Mouse (Mus musculus): ENCODE data around the gene Xylt1. TPM values are rescaled to one million over a fixed set of nuclear protein-coding genes. Genes with fewer than 3 reads are reported as not detected.

The Xylt1 gene
- polyA plus RNA-seq, 1 experiment from 2014 or later, result 0.75 TPM

DNA sequence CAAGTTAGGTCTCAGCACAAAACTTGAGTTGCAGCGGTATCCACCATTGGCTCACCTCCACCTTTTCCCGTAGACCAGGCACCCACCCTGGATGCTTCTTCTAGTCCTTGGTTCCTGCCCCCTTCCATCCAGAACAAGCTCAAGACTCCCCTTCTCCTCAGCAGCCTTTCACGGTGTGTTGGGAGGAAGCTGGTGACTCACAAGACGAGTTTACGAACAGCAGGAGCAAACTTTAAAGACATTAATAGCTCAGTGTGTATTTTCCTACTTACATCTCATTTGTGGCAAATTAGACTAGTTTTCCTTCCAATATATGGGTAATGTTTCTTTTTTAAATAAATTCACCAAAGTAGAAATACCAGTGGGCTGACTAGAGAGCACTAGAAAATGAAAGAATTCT, 110.7 kb downstream of the Xylt1 start:
- H3K9ac ChIP-seq (ENCODE audit: low read length), result no peak overlapping the region
- H3K27me3 ChIP-seq (ENCODE audit: control insufficient read depth, insufficient read depth, low read depth, low read length), result no peaks in the 10 kb centered on the region
- no peak overlapping the region for H3K4me2 ChIP-seq (ENCODE audit: low read depth, low read length)
- H3K27ac ChIP-seq (ENCODE audit: low read length), result no peak overlapping the region
- ATAC-seq (ENCODE audit: low read depth), result no peak
- 74% methylated on average over 5 of the region's 5 CpGs for WGBS
- H3K4me1 ChIP-seq (replicated peaks; ENCODE audit: control insufficient read depth, insufficient read depth, low read length), result no peaks in the 10 kb centered on the region
- H3K36me3 ChIP-seq (ENCODE audit: control insufficient read depth, insufficient read depth, low read length), result no peaks in the 10 kb centered on the region
- H3K9me3 ChIP-seq (ENCODE audit: control insufficient read depth, low read length), result no peaks in the 10 kb centered on the region
- no peak overlapping the region for H3K4me3 ChIP-seq (ENCODE audit: low read length)

DNA sequence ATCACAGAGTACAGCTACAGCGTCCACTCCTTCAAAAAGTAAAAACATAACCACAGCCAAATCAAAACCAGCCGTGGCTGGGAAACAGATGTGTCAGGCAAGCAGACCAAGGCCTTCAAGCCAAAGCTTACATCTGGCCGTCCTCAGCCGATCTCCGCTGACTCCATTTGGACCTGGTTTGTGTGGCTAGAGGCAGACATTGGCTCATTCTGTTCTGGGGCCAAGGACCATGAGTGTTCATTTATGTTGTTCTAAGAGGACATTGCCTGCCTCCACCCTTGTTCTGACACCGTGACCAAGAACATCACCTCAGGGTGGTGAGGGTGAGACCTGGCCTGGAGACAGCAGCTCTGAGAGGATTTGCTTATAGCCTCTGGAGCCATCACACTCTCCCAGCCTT, 113.4 kb downstream of the Xylt1 start:
- 79% methylated on average over 6 of the region's 6 CpGs for WGBS
- Histone ChIP-seq H3K9me3 (ENCODE audit: control insufficient read depth, low read length) (no peaks in the 10 kb centered on the region), H3K27me3 (ENCODE audit: control insufficient read depth, insufficient read depth, low read depth, low read length) (no peaks in the 10 kb centered on the region), H3K4me3 (ENCODE audit: low read length) (no peak overlapping the region), H3K4me2 (ENCODE audit: low read depth, low read length) (no peak overlapping the region), H3K4me1 (replicated peaks; ENCODE audit: control insufficient read depth, insufficient read depth, low read length) (no peaks in the 10 kb centered on the region), H3K36me3 (ENCODE audit: control insufficient read depth, insufficient read depth, low read length) (no peaks in the 10 kb centered on the region), H3K9ac (ENCODE audit: low read length) (no peak overlapping the region), H3K27ac (ENCODE audit: low read length) (no peak overlapping the region)
- ATAC-seq (ENCODE audit: low read depth), result no peak

DNA sequence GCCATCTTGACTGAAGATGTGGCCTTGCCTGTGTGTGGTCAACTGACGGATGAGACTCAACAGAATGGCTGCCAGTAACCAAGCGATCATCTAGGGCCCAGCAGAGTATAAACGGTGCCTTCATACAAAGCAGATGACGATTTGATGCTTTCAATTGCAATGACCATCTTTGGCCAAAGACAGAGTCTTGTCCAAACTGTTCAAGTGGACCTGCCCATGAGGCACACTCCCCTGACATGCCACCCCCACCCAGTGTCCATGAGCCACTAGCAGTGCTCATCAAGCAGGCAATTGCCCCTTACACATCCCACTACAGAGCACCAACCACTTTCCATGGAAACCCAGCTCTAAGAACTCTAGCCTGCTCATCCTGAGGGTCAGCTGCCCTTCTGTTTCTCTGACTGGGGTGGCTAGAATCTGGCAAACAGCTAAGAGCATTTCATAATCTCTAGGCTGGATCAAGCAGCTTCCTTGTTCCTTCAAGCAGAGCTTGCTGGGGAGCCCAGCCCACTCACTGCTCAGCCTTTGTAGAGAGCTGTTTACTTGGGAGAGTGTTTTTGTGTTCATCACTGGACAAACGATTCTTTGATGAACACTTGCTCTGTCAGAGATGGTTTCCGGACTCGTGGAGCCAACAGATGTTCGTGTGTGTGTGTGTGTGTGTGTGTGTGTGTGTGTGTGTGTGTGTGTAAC, 114.0 kb downstream of the Xylt1 start:
- Histone ChIP-seq H3K4me1 (replicated peaks; ENCODE audit: control insufficient read depth, insufficient read depth, low read length) (no peaks in the 10 kb centered on the region), H3K36me3 (ENCODE audit: control insufficient read depth, insufficient read depth, low read length) (no peaks in the 10 kb centered on the region), H3K27ac (ENCODE audit: low read length) (no peak overlapping the region), H3K9me3 (ENCODE audit: control insufficient read depth, low read length) (no peaks in the 10 kb centered on the region), H3K4me2 (ENCODE audit: low read depth, low read length) (no peak overlapping the region), H3K27me3 (ENCODE audit: control insufficient read depth, insufficient read depth, low read depth, low read length) (no peaks in the 10 kb centered on the region), H3K9ac (ENCODE audit: low read length) (no peak overlapping the region), H3K4me3 (ENCODE audit: low read length) (no peak overlapping the region)
- peak; percentile 39; the same call in 1 of the 2 replicates for ATAC-seq (ENCODE audit: low read depth)
- WGBS, result 73% methylated on average over 8 of the region's 8 CpGs

- H3K9ac ChIP-seq (ENCODE audit: low read length), result no peak overlapping the region
- 78% methylated on average over 8 of the region's 8 CpGs for WGBS
- no peak overlapping the region for H3K4me3 ChIP-seq (ENCODE audit: low read length)
- H3K4me2 ChIP-seq (ENCODE audit: low read depth, low read length), result no peak overlapping the region
- H3K9me3 ChIP-seq (ENCODE audit: control insufficient read depth, low read length), result no peaks in the 10 kb centered on the region
- no peak for ATAC-seq (ENCODE audit: low read depth)
- no peak overlapping the region for H3K27ac ChIP-seq (ENCODE audit: low read length)
- no peaks in the 10 kb centered on the region for H3K27me3 ChIP-seq (ENCODE audit: control insufficient read depth, insufficient read depth, low read depth, low read length)
- H3K4me1 ChIP-seq (replicated peaks; ENCODE audit: control insufficient read depth, insufficient read depth, low read length), result no peaks in the 10 kb centered on the region
- H3K36me3 ChIP-seq (ENCODE audit: control insufficient read depth, insufficient read depth, low read length), result no peaks in the 10 kb centered on the region
Measured at GRCm38 (mm10) chr7:117495751-117496150, 115.0 kb downstream of the Xylt1 start.

- no peak overlapping the region for H3K4me3 ChIP-seq (ENCODE audit: low read length)
- no peak for ATAC-seq (ENCODE audit: low read depth)
- no peaks in the 10 kb centered on the region for H3K36me3 ChIP-seq (ENCODE audit: control insufficient read depth, insufficient read depth, low read length)
- H3K27me3 ChIP-seq (ENCODE audit: control insufficient read depth, insufficient read depth, low read depth, low read length), result no peaks in the 10 kb centered on the region
- no peak overlapping the region for H3K4me2 ChIP-seq (ENCODE audit: low read depth, low read length)
- no peaks in the 10 kb centered on the region for H3K4me1 ChIP-seq (replicated peaks; ENCODE audit: control insufficient read depth, insufficient read depth, low read length)
- H3K9me3 ChIP-seq (ENCODE audit: control insufficient read depth, low read length), result no peaks in the 10 kb centered on the region
- H3K9ac ChIP-seq (ENCODE audit: low read length), result no peak overlapping the region
- 57% methylated on average over 2 of the region's 2 CpGs for WGBS
- H3K27ac ChIP-seq (ENCODE audit: low read length), result no peak overlapping the region
Measured at GRCm38 (mm10) chr7:117498173-117498572, 117.4 kb downstream of the Xylt1 start.

DNA sequence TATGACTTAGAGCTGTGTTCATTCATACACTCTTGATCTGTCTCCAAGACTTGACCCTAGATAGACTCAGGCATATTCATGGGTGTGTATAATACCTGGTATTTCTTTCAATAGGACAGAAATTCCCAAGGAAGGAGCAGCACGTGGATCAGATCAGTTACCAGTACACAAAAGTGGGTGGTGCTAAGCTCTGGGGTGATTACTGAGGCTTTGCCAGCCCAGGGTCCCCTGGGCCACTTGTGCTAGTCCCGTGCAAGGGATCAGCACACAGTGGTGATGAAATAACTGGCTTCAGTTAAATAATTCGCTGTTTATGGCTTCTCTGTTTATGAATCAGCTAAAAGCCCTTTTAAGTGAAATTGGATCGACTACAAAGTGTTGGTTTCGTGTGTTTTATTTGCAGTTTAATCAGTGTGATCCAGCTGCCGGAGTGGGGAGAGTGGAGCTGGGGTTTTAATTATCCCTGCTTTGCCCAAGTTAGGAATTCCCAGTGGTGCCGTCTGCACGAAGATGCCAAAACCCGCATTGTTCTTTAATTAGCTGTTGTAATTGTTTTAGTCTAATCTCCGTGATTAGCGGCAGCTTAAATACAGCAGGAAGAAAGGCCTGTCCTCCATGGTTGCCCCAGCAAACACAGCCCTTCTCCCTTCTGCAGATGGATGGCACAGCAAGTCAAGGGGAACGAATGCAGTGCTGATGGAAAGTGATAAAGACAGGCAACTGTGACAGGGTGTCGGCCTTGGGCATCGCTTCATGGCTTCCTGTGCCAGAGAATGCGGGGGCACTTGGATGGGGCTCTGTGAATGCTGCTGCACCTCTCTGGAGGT, 120.8 kb downstream of the Xylt1 start:
- H3K27ac ChIP-seq (ENCODE audit: low read length), result no peak overlapping the region
- no peak overlapping the region for H3K4me3 ChIP-seq (ENCODE audit: low read length)
- H3K4me2 ChIP-seq (ENCODE audit: low read depth, low read length), result no peak overlapping the region
- 69% methylated on average over 15 of the region's 15 CpGs for WGBS
- ATAC-seq (ENCODE audit: low read depth), result peak; percentile 37; the same call in 1 of the 2 replicates
- 0 out of 2 replicates have a peak, but pooled peaks cover 3% of the 10 kb centered on the region for H3K4me1 ChIP-seq (replicated peaks; ENCODE audit: control insufficient read depth, insufficient read depth, low read length)
- no peaks in the 10 kb centered on the region for H3K27me3 ChIP-seq (ENCODE audit: control insufficient read depth, insufficient read depth, low read depth, low read length)
- no peaks in the 10 kb centered on the region for H3K36me3 ChIP-seq (ENCODE audit: control insufficient read depth, insufficient read depth, low read length)
- no peaks in the 10 kb centered on the region for H3K9me3 ChIP-seq (ENCODE audit: control insufficient read depth, low read length)
- H3K9ac ChIP-seq (ENCODE audit: low read length), result no peak overlapping the region

DNA sequence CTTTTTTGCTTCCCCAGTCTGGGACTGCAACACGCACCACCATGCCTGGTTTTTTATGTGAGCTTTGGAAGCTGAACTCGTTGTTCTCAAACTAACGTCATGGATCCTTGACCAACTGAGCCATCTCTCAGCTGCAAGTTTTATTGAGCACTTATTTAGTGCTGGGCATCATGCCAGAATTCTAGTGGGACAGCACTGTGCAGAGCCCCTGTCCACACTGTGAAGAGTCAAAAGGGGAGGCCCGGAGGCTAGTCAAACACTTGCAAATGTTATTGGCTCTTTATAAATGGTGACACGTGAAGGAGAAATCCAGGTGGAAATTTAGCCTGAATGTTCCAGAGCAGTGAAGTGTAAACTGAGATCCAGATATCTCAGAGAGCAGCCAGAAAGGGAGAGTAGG, 121.6 kb downstream of the Xylt1 start:
- Histone ChIP-seq H3K4me1 (replicated peaks; ENCODE audit: control insufficient read depth, insufficient read depth, low read length) (0 out of 2 replicates have a peak, but pooled peaks cover 3% of the 10 kb centered on the region), H3K4me2 (ENCODE audit: low read depth, low read length) (no peak overlapping the region), H3K4me3 (ENCODE audit: low read length) (no peak overlapping the region), H3K9ac (ENCODE audit: low read length) (no peak overlapping the region), H3K9me3 (ENCODE audit: control insufficient read depth, low read length) (no peaks in the 10 kb centered on the region), H3K27ac (ENCODE audit: low read length) (no peak overlapping the region), H3K36me3 (ENCODE audit: control insufficient read depth, insufficient read depth, low read length) (no peaks in the 10 kb centered on the region), H3K27me3 (ENCODE audit: control insufficient read depth, insufficient read depth, low read depth, low read length) (no peaks in the 10 kb centered on the region)
- no peak for ATAC-seq (ENCODE audit: low read depth)
- WGBS, result 67% methylated on average over 5 of the region's 5 CpGs

DNA sequence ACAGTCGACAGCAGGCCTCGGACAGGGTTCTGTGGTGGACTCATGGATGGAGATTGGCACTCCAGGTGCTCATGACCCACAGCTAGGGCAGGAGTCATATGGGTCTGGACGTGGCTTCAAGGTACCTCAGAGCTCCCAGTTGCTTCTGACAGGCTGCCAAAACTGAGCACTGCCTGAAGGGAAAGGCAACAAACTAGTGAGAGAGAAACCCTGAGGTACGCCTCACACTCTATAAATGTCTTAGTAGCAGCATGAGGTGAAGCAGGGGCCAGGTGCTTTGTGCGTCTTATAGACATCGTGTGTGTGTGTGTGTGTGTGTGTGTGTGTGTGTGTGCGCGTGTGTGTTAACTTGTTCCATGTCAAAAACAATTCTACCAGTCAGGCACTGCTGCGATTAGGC, 122.9 kb downstream of the Xylt1 start:
- no peak overlapping the region for H3K27ac ChIP-seq (ENCODE audit: low read length)
- H3K4me3 ChIP-seq (ENCODE audit: low read length), result no peak overlapping the region
- 82% methylated on average over 9 of the region's 9 CpGs for WGBS
- no peaks in the 10 kb centered on the region for H3K36me3 ChIP-seq (ENCODE audit: control insufficient read depth, insufficient read depth, low read length)
- H3K4me2 ChIP-seq (ENCODE audit: low read depth, low read length), result no peak overlapping the region
- H3K9ac ChIP-seq (ENCODE audit: low read length), result no peak overlapping the region
- no peak for ATAC-seq (ENCODE audit: low read depth)
- H3K4me1 ChIP-seq (replicated peaks; ENCODE audit: control insufficient read depth, insufficient read depth, low read length), result 0 out of 2 replicates have a peak, but pooled peaks cover 3% of the 10 kb centered on the region
- no peaks in the 10 kb centered on the region for H3K27me3 ChIP-seq (ENCODE audit: control insufficient read depth, insufficient read depth, low read depth, low read length)
- H3K9me3 ChIP-seq (ENCODE audit: control insufficient read depth, low read length), result no peaks in the 10 kb centered on the region

DNA sequence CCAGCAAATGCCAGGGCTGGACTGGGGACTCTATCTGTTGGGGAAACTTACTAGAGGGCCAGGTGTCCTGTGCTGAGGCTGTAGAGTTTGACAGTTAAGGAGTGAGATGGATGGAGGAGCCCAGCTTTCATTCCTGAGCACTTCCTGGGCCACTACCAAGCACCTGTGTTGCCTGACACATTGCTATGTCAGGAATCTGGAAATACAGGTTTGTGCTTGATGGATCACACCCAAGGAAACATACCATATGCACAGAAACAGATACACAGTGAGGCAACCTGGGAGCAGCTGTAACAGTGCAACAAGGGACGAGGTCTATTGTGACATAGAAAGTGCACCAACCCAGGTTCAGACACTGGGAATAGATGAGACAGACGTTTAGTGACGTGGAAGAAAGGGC, 125.0 kb downstream of the Xylt1 start:
- Histone ChIP-seq H3K27ac (ENCODE audit: low read length) (peak overlapping the region; percentile 20; the same call in 1 of the 2 replicates), H3K9ac (ENCODE audit: low read length) (no peak overlapping the region), H3K27me3 (ENCODE audit: control insufficient read depth, insufficient read depth, low read depth, low read length) (no peaks in the 10 kb centered on the region), H3K9me3 (ENCODE audit: control insufficient read depth, low read length) (no peaks in the 10 kb centered on the region), H3K36me3 (ENCODE audit: control insufficient read depth, insufficient read depth, low read length) (no peaks in the 10 kb centered on the region), H3K4me2 (ENCODE audit: low read depth, low read length) (no peak overlapping the region), H3K4me3 (ENCODE audit: low read length) (no peak overlapping the region), H3K4me1 (replicated peaks; ENCODE audit: control insufficient read depth, insufficient read depth, low read length) (0 out of 2 replicates have a peak, but pooled peaks cover 3% of the 10 kb centered on the region)
- WGBS, result 71% methylated on average over 3 of the region's 3 CpGs
- ATAC-seq (ENCODE audit: low read depth), result peak; percentile 72

Measured in lung, embryonic 16.5 days (tissue).